Mouse (Mus musculus): ENCODE measurements around the gene Noct. TPM values are rescaled to one million over a fixed set of nuclear protein-coding genes. Genes with fewer than 3 reads are reported as not detected.

The Noct gene
- total and polyA plus RNA-seq, 3 experiments = 17.8 to 26.7 TPM; not detected in 1

DNA sequence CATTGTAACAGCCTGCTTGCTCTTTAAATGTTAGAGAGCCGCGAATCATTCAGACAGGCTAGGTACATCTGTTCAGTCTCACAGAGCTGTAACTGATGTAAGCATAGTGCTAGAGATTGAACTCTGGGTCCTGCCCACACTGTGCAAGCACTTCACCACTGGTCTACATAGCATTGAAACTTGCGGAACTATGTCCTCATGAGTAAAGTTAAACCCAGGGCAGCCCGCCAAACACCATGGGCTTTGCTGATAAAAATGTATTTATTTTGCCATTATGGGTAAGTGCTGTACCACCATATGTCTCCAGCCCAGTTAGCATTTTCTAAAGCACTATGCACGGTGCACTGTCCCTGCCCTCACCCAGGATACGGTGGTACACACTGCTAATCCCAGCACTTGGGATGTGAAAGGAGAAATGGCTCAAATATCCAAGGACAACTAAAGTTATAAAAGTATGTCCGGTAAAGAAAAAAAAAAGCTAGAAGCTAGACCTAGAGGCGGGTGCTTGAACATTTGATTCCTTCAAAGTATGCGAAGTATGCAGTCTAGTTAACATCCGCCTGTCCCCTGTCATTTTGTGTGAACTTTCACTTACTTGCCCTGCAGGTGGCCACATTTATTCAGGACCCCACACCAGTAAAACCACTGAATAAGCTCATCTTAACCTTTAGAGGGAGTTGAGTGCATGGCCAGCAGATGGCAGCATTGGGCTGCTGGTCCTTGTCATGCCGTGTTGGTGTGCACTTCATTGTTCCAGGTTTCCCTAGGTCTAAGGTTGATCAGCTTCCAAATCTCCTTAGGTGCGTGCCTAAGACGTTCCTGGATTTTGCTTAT, 9.9 kb downstream of the Noct start:
- Histone ChIP-seq H3K27me3 (ENCODE audit: control insufficient read depth in 1 of 2, insufficient read depth in 2 of 2, low read length in 2 of 2) (no peaks in the 10 kb centered on the region), H3K9ac (ENCODE audit: control insufficient read depth, low read depth, low read length, poor library complexity, severe bottlenecking) (peak overlapping the region; percentile 12), H3K4me1 (ENCODE audit: control insufficient read depth in 1 of 2, insufficient read depth in 2 of 2, low read length in 2 of 2) (peaks cover 32 to 50% of the 10 kb centered on the region in 2 experiments), H3K27ac (ENCODE audit: control insufficient read depth, low read depth, low read length) (peak overlapping the region; percentile 76), H3K4me3 (ENCODE audit: control insufficient read depth in 1 of 2, insufficient read depth in 1 of 2, low read depth in 2 of 2, low read length in 2 of 2) (peak overlapping the region in 1 of 2 experiments; percentile 14; a peak in 1 of 4 replicates), H3K79me2 (ENCODE audit: control insufficient read depth, insufficient read depth, low read length, poor library complexity) (peaks cover 57% of the 10 kb centered on the region), H3K36me3 (ENCODE audit: control insufficient read depth in 1 of 2, insufficient read depth in 2 of 2, low read length in 2 of 2) (peaks cover 5 to 53% of the 10 kb centered on the region in 2 experiments), H3K9me3 (replicated peaks; ENCODE audit: insufficient read depth, low read length) (no peaks in the 10 kb centered on the region)
- peak; percentile 62 for TF ChIP-seq TCF12 (IDR thresholded peaks at IDR 0.05; ENCODE audit: low read depth, low read length)
- TF ChIP-seq TAL1 (IDR thresholded peaks at IDR 0.05; ENCODE audit: low read length) = peak; percentile 80
- no peak for TF ChIP-seq GABPA (IDR thresholded peaks at IDR 0.05; ENCODE audit: low read depth, low read length)
- TF ChIP-seq EP300 (IDR thresholded peaks at IDR 0.05; ENCODE audit: low read depth in 1 of 2, low read length in 2 of 2) = peak; percentile 66 to 71; a peak in 3 of 4 replicates
- peak; percentile 45; the same call in 1 of the 2 replicates for TF ChIP-seq ELF1 (IDR thresholded peaks at IDR 0.05; ENCODE audit: low read depth, low read length)
- peak; percentile 45 for TF ChIP-seq ZC3H11A (IDR thresholded peaks at IDR 0.05; ENCODE audit: low read depth, low read length)
- peak; percentile 52 for TF ChIP-seq RCOR1 (IDR thresholded peaks at IDR 0.05; ENCODE audit: low read depth, low read length)
- TF ChIP-seq CHD2 (IDR thresholded peaks at IDR 0.05; ENCODE audit: low read length) = no peak
- peak; percentile 91 for TF ChIP-seq SIN3A (IDR thresholded peaks at IDR 0.05; ENCODE audit: low read length)
- TF ChIP-seq MYC (IDR thresholded peaks at IDR 0.05; ENCODE audit: low read depth, low read length) = peak; percentile 72; the same call in 1 of the 2 replicates
- TF ChIP-seq BHLHE40 (IDR thresholded peaks at IDR 0.05; ENCODE audit: borderline replicate concordance, low read depth, low read length) = no peak
- TF ChIP-seq ZMIZ1 (IDR thresholded peaks at IDR 0.05; ENCODE audit: low read depth, low read length) = 0 out of 2 replicates have a peak, but pooled peaks have one; percentile 24
- peak; percentile 72 for TF ChIP-seq RAD21 (IDR thresholded peaks at IDR 0.05; ENCODE audit: low read depth, low read length)
- TF ChIP-seq E2F4 (IDR thresholded peaks at IDR 0.05; ENCODE audit: borderline replicate concordance, low read depth, low read length) = peak; percentile 54; the same call in 1 of the 2 replicates
- TF ChIP-seq NRF1 (IDR thresholded peaks at IDR 0.05; ENCODE audit: insufficient read depth, low read depth, low read length, poor library complexity, severe bottlenecking) = no peak
- TF ChIP-seq CTCF (IDR thresholded peaks at IDR 0.05 in 2 of 3, conservative IDR thresholded peaks at IDR 0.05 in 1 of 3; ENCODE audit: control insufficient read depth in 1 of 3, insufficient read depth in 1 of 3, low read depth in 2 of 3, low read length in 3 of 3, poor library complexity in 1 of 3, severe bottlenecking in 1 of 3) = peak; percentile 88 to 95 (median 88)
- TF ChIP-seq ZNF384 (IDR thresholded peaks at IDR 0.05; ENCODE audit: low read depth, low read length) = 0 out of 2 replicates have a peak, but pooled peaks have one; percentile 15
- TF ChIP-seq USF2 (IDR thresholded peaks at IDR 0.05; ENCODE audit: borderline replicate concordance in 1 of 2, insufficient read depth in 1 of 2, low read depth in 1 of 2, low read length in 2 of 2) = no peak
- peak; percentile 77 for TF ChIP-seq GATA1 (IDR thresholded peaks at IDR 0.05; ENCODE audit: low read depth, low read length)
- TF ChIP-seq MAFK (IDR thresholded peaks at IDR 0.05; ENCODE audit: borderline replicate concordance, low read depth, low read length) = peak; percentile 29; the same call in 1 of the 2 replicates
- TF ChIP-seq SMC3 (IDR thresholded peaks at IDR 0.05; ENCODE audit: low read depth, low read length) = peak; percentile 75
- no peak for TF ChIP-seq KAT2A (conservative IDR thresholded peaks at IDR 0.05; ENCODE audit: low read depth, low read length)
- TF ChIP-seq NELFE (IDR thresholded peaks at IDR 0.05; ENCODE audit: low read depth, low read length) = no peak
- TF ChIP-seq JUND (IDR thresholded peaks at IDR 0.05; ENCODE audit: low read depth, low read length) = no peak
- no peak for TF ChIP-seq POLR2A (IDR thresholded peaks at IDR 0.05; ENCODE audit: control insufficient read depth in 1 of 2, insufficient read depth in 1 of 2, low read depth in 1 of 2, low read length in 2 of 2, poor library complexity in 1 of 2)
- TF ChIP-seq HCFC1 (IDR thresholded peaks at IDR 0.05; ENCODE audit: low read depth, low read length) = 0 out of 2 replicates have a peak, but pooled peaks have one; percentile 26
- TF ChIP-seq ETS1 (IDR thresholded peaks at IDR 0.05; ENCODE audit: low read depth, low read length) = peak; percentile 88
- no peak for TF ChIP-seq UBTF (IDR thresholded peaks at IDR 0.05; ENCODE audit: borderline replicate concordance, insufficient read depth, low read depth, low read length)
- TF ChIP-seq MAX (IDR thresholded peaks at IDR 0.05; ENCODE audit: low read length) = peak; percentile 68; the same call in 1 of the 2 replicates
- peak; percentile 81 for TF ChIP-seq MXI1 (IDR thresholded peaks at IDR 0.05; ENCODE audit: low read depth, low read length)
- TF ChIP-seq TBP (IDR thresholded peaks at IDR 0.05; ENCODE audit: low read depth, low read length) = peak; percentile 42; the same call in 1 of the 2 replicates
- 0 out of 2 replicates have a peak, but pooled peaks have one; percentile 70 for TF ChIP-seq CHD1 (IDR thresholded peaks at IDR 0.05; ENCODE audit: low read depth, low read length)
- TF ChIP-seq POLR2AphosphoS5 (IDR thresholded peaks at IDR 0.05; ENCODE audit: borderline replicate concordance, low read depth, low read length) = no peak
- no peak for TF ChIP-seq USF1 (IDR thresholded peaks at IDR 0.05; ENCODE audit: low read depth, low read length)
- TF ChIP-seq ZKSCAN1 (IDR thresholded peaks at IDR 0.05; ENCODE audit: low read depth, low read length) = no peak
- peak; percentile 95 for DNase-seq (ENCODE audit: low read depth, low spot score)
